Mouse (Mus musculus) liver, embryonic 16.5 days (tissue): ENCODE data around the gene Kctd7. TPM values are rescaled to one million over a fixed set of nuclear protein-coding genes. Genes with fewer than 3 reads are reported as not detected.

ENCODE experiments used
- ATAC-seq: fragments of 200-750 bp; cut with Nextera tagmentation; 2 replicates; pipeline ENCODE4 v1.8.0; 2017; ENCODE audit warnings: low read depth, mild to moderate bottlenecking, moderate number of reproducible peaks, moderate library complexity
- H3K27ac ChIP-seq: fragments of 300-500 bp; sonication (generic); 2 replicates; pipeline ENCODE4 v1.5.1; 2014; ENCODE audit warnings: mild to moderate bottlenecking, low read length
- H3K27me3 ChIP-seq: fragments of 300-500 bp; sonication (generic); 2 replicates; pipeline ENCODE4 v1.6.1; 2014; ENCODE audit warnings: low read depth, low read length, mixed read lengths; ENCODE audit not compliant: control insufficient read depth, insufficient read depth
- H3K36me3 ChIP-seq: fragments of 300-500 bp; sonication (generic); 2 replicates; pipeline ENCODE4 v1.6.1; 2014; ENCODE audit warnings: mild to moderate bottlenecking; ENCODE audit not compliant: control insufficient read depth, insufficient read depth
- H3K4me1 ChIP-seq: fragments of 300-500 bp; sonication (generic); 2 replicates; pipeline ENCODE4 v1.6.1; 2014; ENCODE audit warnings: low read depth, low read length, mixed read lengths; ENCODE audit not compliant: control insufficient read depth
- H3K4me2 ChIP-seq: fragments of 300-500 bp; sonication (generic); 2 replicates; pipeline ENCODE4 v1.6.1; 2014; ENCODE audit warnings: low read depth, low read length, mixed read lengths
- H3K4me3 ChIP-seq: fragments of 300-500 bp; sonication (generic); 2 replicates; pipeline ENCODE4 v1.5.1; 2014; ENCODE audit warnings: low read depth, mild to moderate bottlenecking, low read length
- H3K9ac ChIP-seq: fragments of 300-500 bp; sonication (generic); 2 replicates; pipeline ENCODE4 v1.6.1; 2014; ENCODE audit warnings: low read depth, low read length
- H3K9me3 ChIP-seq: fragments of 300-500 bp; sonication (generic); replicated peaks from 2 replicates; pipeline ENCODE4 v1.6.1; 2016; ENCODE audit warnings: low read length; ENCODE audit not compliant: control insufficient read depth
- WGBS: fragments of 180-500 bp; shearing (Covaris S2); extraction: QIAGEN DNeasy Blood & Tissue Kit; methylation state at CpG from one replicate; pipeline ENCODE4 v1.1.7; 2014; ENCODE audit not compliant: insufficient replicate concordance; 5-methylcytosine and 5-hydroxymethylcytosine counted together
- polyA plus RNA-seq: library from polyadenylated mRNA; unstranded; fragments of >200 nt; fragmentation: Nextera tagmentation; extraction: Ambion mirVana; gene quantifications from 2 replicates; pipeline ENCODE4 v1.2.1, GENCODE M21; 2015

Gene Kctd7
- polyA plus RNA-seq, 1 experiment from 2014 or later = 7.0 TPM

GRCm38 (mm10) chr5:130117932-130118331 is 26.7 kb upstream of the Kctd7 start:
- no peak overlapping the region for H3K9ac ChIP-seq
- H3K4me1 ChIP-seq = no peaks in the 10 kb centered on the region
- H3K4me2 ChIP-seq = no peak overlapping the region
- H3K9me3 ChIP-seq = no peaks in the 10 kb centered on the region
- H3K27ac ChIP-seq = no peak overlapping the region
- no peaks in the 10 kb centered on the region for H3K27me3 ChIP-seq
- H3K36me3 ChIP-seq = no peaks in the 10 kb centered on the region
- no peak overlapping the region for H3K4me3 ChIP-seq
- WGBS = 66% methylated on average over 6 of the region's 6 CpGs
- ATAC-seq = no peak

GRCm38 (mm10) chr5:130119236-130119635 is 25.4 kb upstream of the Kctd7 start:
- no peak for ATAC-seq
- H3K27ac ChIP-seq = no peak overlapping the region
- 64% methylated on average over 3 of the region's 3 CpGs for WGBS

GRCm38 (mm10) chr5:130120070-130120736 is 24.5 kb upstream of the Kctd7 start:
- Histone ChIP-seq H3K27ac (no peak overlapping the region), H3K9me3 (no peaks in the 10 kb centered on the region)

More at GRCm38 (mm10) chr5:130119236-130119635, 25.4 kb upstream of the Kctd7 start:
- Histone ChIP-seq H3K9me3 (no peaks in the 10 kb centered on the region), H3K9ac (no peak overlapping the region), H3K4me3 (no peak overlapping the region), H3K4me1 (no peaks in the 10 kb centered on the region), H3K36me3 (no peaks in the 10 kb centered on the region), H3K27me3 (no peaks in the 10 kb centered on the region), H3K4me2 (no peak overlapping the region)

GRCm38 (mm10) chr5:130120904-130121303 is 23.8 kb upstream of the Kctd7 start:
- H3K9ac ChIP-seq = no peak overlapping the region
- no peak for ATAC-seq
- H3K36me3 ChIP-seq = no peaks in the 10 kb centered on the region
- 72% methylated on average over 6 of the region's 6 CpGs for WGBS
- no peaks in the 10 kb centered on the region for H3K9me3 ChIP-seq
- H3K27ac ChIP-seq = no peak overlapping the region
- no peaks in the 10 kb centered on the region for H3K27me3 ChIP-seq
- H3K4me1 ChIP-seq = no peaks in the 10 kb centered on the region
- no peak overlapping the region for H3K4me3 ChIP-seq
- H3K4me2 ChIP-seq = no peak overlapping the region

More at GRCm38 (mm10) chr5:130120070-130120736, 24.5 kb upstream of the Kctd7 start:
- H3K4me2 ChIP-seq = no peak overlapping the region
- H3K4me3 ChIP-seq = no peak overlapping the region
- ATAC-seq = no peak
- no peaks in the 10 kb centered on the region for H3K27me3 ChIP-seq
- no peaks in the 10 kb centered on the region for H3K36me3 ChIP-seq
- WGBS = 69% methylated on average over 12 of the region's 12 CpGs
- no peaks in the 10 kb centered on the region for H3K4me1 ChIP-seq
- no peak overlapping the region for H3K9ac ChIP-seq

GRCm38 (mm10) chr5:130122355-130122754 is 22.3 kb upstream of the Kctd7 start:
- Histone ChIP-seq H3K36me3 (no peaks in the 10 kb centered on the region), H3K4me3 (no peak overlapping the region), H3K4me2 (no peak overlapping the region), H3K27ac (no peak overlapping the region), H3K4me1 (no peaks in the 10 kb centered on the region), H3K9ac (no peak overlapping the region), H3K9me3 (no peaks in the 10 kb centered on the region), H3K27me3 (no peaks in the 10 kb centered on the region)
- ATAC-seq = no peak
- 74% methylated on average over 2 of the region's 2 CpGs for WGBS

- no peaks in the 10 kb centered on the region for H3K36me3 ChIP-seq
- H3K4me3 ChIP-seq = no peak overlapping the region
- no peak overlapping the region for H3K27ac ChIP-seq
- H3K4me1 ChIP-seq = no peaks in the 10 kb centered on the region
- no peak overlapping the region for H3K4me2 ChIP-seq
- ATAC-seq = no peak
- no peak overlapping the region for H3K9ac ChIP-seq
- H3K9me3 ChIP-seq = no peaks in the 10 kb centered on the region
- 76% methylated on average over 5 of the region's 5 CpGs for WGBS
- H3K27me3 ChIP-seq = no peaks in the 10 kb centered on the region
These were observed 20.4 kb upstream of the Kctd7 start for GRCm38 (mm10) chr5:130124271-130124670.

GRCm38 (mm10) chr5:130128686-130129523 is 15.8 kb upstream of the Kctd7 start:
- no peak overlapping the region for H3K4me3 ChIP-seq
- H3K9me3 ChIP-seq = no peaks in the 10 kb centered on the region
- H3K4me1 ChIP-seq = no peaks in the 10 kb centered on the region
- no peak overlapping the region for H3K9ac ChIP-seq
- ATAC-seq = no peak
- no peak overlapping the region for H3K27ac ChIP-seq
- H3K4me2 ChIP-seq = no peak overlapping the region
- no peaks in the 10 kb centered on the region for H3K36me3 ChIP-seq
- WGBS = 67% methylated on average over 11 of the region's 11 CpGs
- no peaks in the 10 kb centered on the region for H3K27me3 ChIP-seq

- Histone ChIP-seq H3K27ac (no peak overlapping the region), H3K27me3 (no peaks in the 10 kb centered on the region), H3K36me3 (no peaks in the 10 kb centered on the region), H3K4me3 (no peak overlapping the region), H3K9ac (no peak overlapping the region), H3K4me1 (no peaks in the 10 kb centered on the region), H3K9me3 (no peaks in the 10 kb centered on the region), H3K4me2 (no peak overlapping the region)
- ATAC-seq = no peak
- WGBS = 58% methylated on average over 5 of the region's 5 CpGs
These were observed 15.2 kb upstream of the Kctd7 start for GRCm38 (mm10) chr5:130129524-130129793.

GRCm38 (mm10) chr5:130136597-130136996 is 8.1 kb upstream of the Kctd7 start:
- WGBS = 77% methylated on average over 13 of the region's 13 CpGs
- Histone ChIP-seq H3K9me3 (no peaks in the 10 kb centered on the region), H3K4me1 (peaks cover 2% of the 10 kb centered on the region; the same call in 1 of the 2 replicates), H3K4me2 (no peak overlapping the region), H3K27me3 (no peaks in the 10 kb centered on the region), H3K36me3 (no peaks in the 10 kb centered on the region), H3K27ac (no peak overlapping the region), H3K4me3 (no peak overlapping the region), H3K9ac (no peak overlapping the region)
- ATAC-seq = peak; percentile 45
